Mouse (Mus musculus) erythroblast, embryonic 14.5 days (primary cell): Measurements from ENCODE around the gene BC034090.

Source experiments
- GATA1 ChIP-seq: IDR thresholded peaks from 2 replicates; pipeline ENCODE4 v1.6.1; 2012; ENCODE audit warnings: low read length, inconsistent platforms, mixed read lengths
- TAL1 ChIP-seq: IDR thresholded peaks from 3 replicates; pipeline ENCODE4 v1.6.1; 2012; ENCODE audit warnings: low read length, inconsistent platforms, mixed read lengths

GRCm38 (mm10) chr1:155239169-155239568 is 5.1 kb downstream of the BC034090 start:
- TF ChIP-seq TAL1 (no peak), GATA1 (no peak)
